Mouse (Mus musculus) stomach, embryonic 14.5 days (tissue): ENCODE results near the gene Rgma. TPM values are rescaled to one million over a fixed set of nuclear protein-coding genes. Genes with fewer than 3 reads are reported as not detected.

Source experiments
- ATAC-seq: fragments of 200-750 bp; cut with Nextera tagmentation; 2 replicates; pipeline ENCODE4 v1.8.0; 2017; ENCODE audit warnings: low read depth, moderate TSS enrichment; ENCODE audit not compliant: insufficient number of reproducible peaks, insufficient read depth, low FRiP score
- H3K27ac ChIP-seq: fragments of 300-500 bp; sonication (generic); 2 replicates; pipeline ENCODE4 v1.5.1; 2014; ENCODE audit warnings: mild to moderate bottlenecking, low read length, moderate library complexity, mixed read lengths
- H3K27me3 ChIP-seq: fragments of 300-500 bp; sonication (generic); 2 replicates; pipeline ENCODE4 v1.6.1; 2014; ENCODE audit warnings: low read length, control low read depth, mixed read lengths; ENCODE audit not compliant: control insufficient read depth, insufficient read depth
- H3K36me3 ChIP-seq: fragments of 300-500 bp; sonication (generic); 2 replicates; pipeline ENCODE4 v1.6.1; 2014; ENCODE audit warnings: mild to moderate bottlenecking, control low read depth, low read length, moderate library complexity, mixed read lengths; ENCODE audit not compliant: control insufficient read depth, insufficient read depth
- H3K4me1 ChIP-seq: fragments of 300-500 bp; sonication (generic); 2 replicates; pipeline ENCODE4 v1.6.1; 2014; ENCODE audit warnings: low read length, control low read depth, mixed read lengths; ENCODE audit not compliant: control insufficient read depth, insufficient read depth
- H3K4me2 ChIP-seq: fragments of 300-500 bp; sonication (generic); replicated peaks from 2 replicates; pipeline ENCODE4 v1.6.1; 2014; ENCODE audit warnings: low read depth, low read length, control low read depth
- H3K4me3 ChIP-seq: fragments of 300-500 bp; sonication (generic); 2 replicates; pipeline ENCODE4 v1.5.1; 2014; ENCODE audit warnings: low read depth, low read length, control low read depth
- H3K9ac ChIP-seq: fragments of 300-500 bp; sonication (generic); replicated peaks from 2 replicates; pipeline ENCODE4 v1.6.1; 2014; ENCODE audit warnings: low read depth, mild to moderate bottlenecking, control low read depth, low read length, moderate library complexity, mixed read lengths
- H3K9me3 ChIP-seq: fragments of 300-500 bp; sonication (generic); 2 replicates; pipeline ENCODE4 v1.6.1; 2016; ENCODE audit warnings: low read depth, low read length, control low read depth; ENCODE audit not compliant: control insufficient read depth
- WGBS: fragments of 180-500 bp; shearing (Covaris S2); extraction: QIAGEN DNeasy Blood & Tissue Kit; methylation state at CpG from one replicate; pipeline ENCODE4 v1.1.7; 2014; 5-methylcytosine and 5-hydroxymethylcytosine counted together
- polyA plus RNA-seq: library from polyadenylated mRNA; unstranded; fragments of >200 nt; fragmentation: Nextera tagmentation; extraction: Ambion mirVana; gene quantifications from 2 replicates; pipeline ENCODE4 v1.2.1, GENCODE M21; 2014

The Rgma gene
- polyA plus RNA-seq, 1 experiment from 2014 or later, result 30.5 TPM

- Histone ChIP-seq H3K4me3 (no peak overlapping the region), H3K4me2 (no peak overlapping the region), H3K4me1 (peaks cover 44% of the 10 kb centered on the region), H3K36me3 (no peaks in the 10 kb centered on the region), H3K27ac (peak overlapping the region; percentile 71; the same call in 1 of the 2 replicates), H3K27me3 (no peaks in the 10 kb centered on the region), H3K9me3 (no peaks in the 10 kb centered on the region), H3K9ac (no peak overlapping the region)
- no peak for ATAC-seq
- WGBS, result 62% methylated on average over 12 of the region's 12 CpGs
These were observed 41.8 kb upstream of the Rgma start for GRCm38 (mm10) chr7:73333398-73333988.

GRCm38 (mm10) chr7:73334883-73335282, 40.4 kb upstream of the Rgma start:
- H3K27me3 ChIP-seq, result no peaks in the 10 kb centered on the region
- H3K4me1 ChIP-seq, result peaks cover 37% of the 10 kb centered on the region
- 0 out of 2 replicates have a peak, but pooled peaks have one; percentile 35 for ATAC-seq
- no peak overlapping the region for H3K9ac ChIP-seq
- H3K4me3 ChIP-seq, result no peak overlapping the region
- no peaks in the 10 kb centered on the region for H3K36me3 ChIP-seq
- WGBS, result 45% methylated on average over 7 of the region's 7 CpGs
- peak overlapping the region; percentile 71 for H3K27ac ChIP-seq
- no peaks in the 10 kb centered on the region for H3K9me3 ChIP-seq
- no peak overlapping the region for H3K4me2 ChIP-seq

GRCm38 (mm10) chr7:73336380-73336779, 38.9 kb upstream of the Rgma start:
- no peaks in the 10 kb centered on the region for H3K9me3 ChIP-seq
- no peak overlapping the region for H3K4me3 ChIP-seq
- H3K4me2 ChIP-seq, result no peak overlapping the region
- peaks cover 30% of the 10 kb centered on the region for H3K4me1 ChIP-seq
- 18% methylated on average over 7 of the region's 7 CpGs for WGBS
- H3K27me3 ChIP-seq, result no peaks in the 10 kb centered on the region
- no peak for ATAC-seq
- H3K9ac ChIP-seq, result no peak overlapping the region
- H3K36me3 ChIP-seq, result no peaks in the 10 kb centered on the region
- peak overlapping the region; percentile 69 for H3K27ac ChIP-seq

- no peak overlapping the region for H3K27ac ChIP-seq
These were observed 37.0 kb upstream of the Rgma start for GRCm38 (mm10) chr7:73338353-73338752.

GRCm38 (mm10) chr7:73343852-73344251, 31.5 kb upstream of the Rgma start:
- Histone ChIP-seq H3K27me3 (no peaks in the 10 kb centered on the region), H3K9me3 (no peaks in the 10 kb centered on the region), H3K36me3 (no peaks in the 10 kb centered on the region), H3K4me2 (no peak overlapping the region), H3K9ac (no peak overlapping the region), H3K4me3 (no peak overlapping the region), H3K27ac (no peak overlapping the region), H3K4me1 (no peaks in the 10 kb centered on the region)
- WGBS, result 53% methylated on average over 3 of the region's 3 CpGs
- ATAC-seq, result no peak

More at GRCm38 (mm10) chr7:73338353-73338752, 37.0 kb upstream of the Rgma start:
- Histone ChIP-seq H3K4me2 (no peak overlapping the region), H3K9ac (no peak overlapping the region), H3K9me3 (no peaks in the 10 kb centered on the region), H3K4me3 (no peak overlapping the region), H3K36me3 (no peaks in the 10 kb centered on the region), H3K4me1 (peaks cover 27% of the 10 kb centered on the region), H3K27me3 (no peaks in the 10 kb centered on the region)
- ATAC-seq, result no peak
- 89% methylated on average over 5 of the region's 5 CpGs for WGBS

GRCm38 (mm10) chr7:73348585-73349124, 26.7 kb upstream of the Rgma start:
- H3K4me3 ChIP-seq, result no peak overlapping the region
- no peaks in the 10 kb centered on the region for H3K9me3 ChIP-seq
- no peak overlapping the region for H3K27ac ChIP-seq
- no peak overlapping the region for H3K9ac ChIP-seq
- H3K36me3 ChIP-seq, result no peaks in the 10 kb centered on the region
- 38% methylated on average over 10 of the region's 10 CpGs for WGBS
- no peak overlapping the region for H3K4me2 ChIP-seq
- H3K27me3 ChIP-seq, result no peaks in the 10 kb centered on the region
- H3K4me1 ChIP-seq, result no peaks in the 10 kb centered on the region
- ATAC-seq, result no peak

GRCm38 (mm10) chr7:73349158-73349557, 26.2 kb upstream of the Rgma start:
- no peaks in the 10 kb centered on the region for H3K27me3 ChIP-seq
- H3K4me2 ChIP-seq, result no peak overlapping the region
- H3K36me3 ChIP-seq, result no peaks in the 10 kb centered on the region
- no peak for ATAC-seq
- H3K27ac ChIP-seq, result no peak overlapping the region
- no peaks in the 10 kb centered on the region for H3K4me1 ChIP-seq
- no peak overlapping the region for H3K4me3 ChIP-seq
- no peaks in the 10 kb centered on the region for H3K9me3 ChIP-seq
- 73% methylated on average over 8 of the region's 8 CpGs for WGBS
- H3K9ac ChIP-seq, result no peak overlapping the region

GRCm38 (mm10) chr7:73355229-73355628, 20.1 kb upstream of the Rgma start:
- Histone ChIP-seq H3K27me3 (no peaks in the 10 kb centered on the region), H3K4me2 (no peak overlapping the region), H3K4me3 (no peak overlapping the region), H3K27ac (no peak overlapping the region), H3K36me3 (no peaks in the 10 kb centered on the region), H3K9ac (no peak overlapping the region), H3K9me3 (no peaks in the 10 kb centered on the region), H3K4me1 (no peaks in the 10 kb centered on the region)
- 58% methylated on average over 9 of the region's 9 CpGs for WGBS
- ATAC-seq, result no peak

GRCm38 (mm10) chr7:73356901-73357300, 18.4 kb upstream of the Rgma start:
- 85% methylated on average over 5 of the region's 5 CpGs for WGBS
- Histone ChIP-seq H3K27ac (no peak overlapping the region), H3K9me3 (no peaks in the 10 kb centered on the region), H3K27me3 (no peaks in the 10 kb centered on the region), H3K4me3 (no peak overlapping the region), H3K9ac (no peak overlapping the region), H3K36me3 (no peaks in the 10 kb centered on the region), H3K4me1 (no peaks in the 10 kb centered on the region), H3K4me2 (no peak overlapping the region)
- ATAC-seq, result no peak
